Mouse (Mus musculus) ES-E14 (cell line): ENCODE measurements at regions not wholly inside any gene's neighbourhood (a gene's known extent, or its start where the extent isn't known, plus 50 kb on each side); places are given as distances from the start of the nearest gene placed in this dataset.

Experiments used
- DNase-seq: peaks from one replicate; pipeline ENCODE4 v3.0.0-alpha.2; 2013; ENCODE audit warnings: low read depth, low spot score
- H3K27ac ChIP-seq: 2 replicates; pipeline ENCODE4 v1.5.1; 2012; ENCODE audit warnings: low read depth, mild to moderate bottlenecking, low read length, moderate library complexity, mixed read lengths; ENCODE audit not compliant: poor library complexity, insufficient read depth, severe bottlenecking
- H3K36me3 ChIP-seq: 2 replicates; pipeline ENCODE4 v1.6.1; 2012; ENCODE audit warnings: mild to moderate bottlenecking, low read length, moderate library complexity, mixed read lengths; ENCODE audit not compliant: control insufficient read depth, poor library complexity, insufficient read depth, severe bottlenecking
- H3K4me1 ChIP-seq, 2 experiments: fragments of 150-350 bp in 1 of 2; sonication (generic) in 1 of 2; 2 replicates each; pipeline ENCODE4 v1.6.1; 2012; ENCODE audit warnings: low read length in 2 of 2, mild to moderate bottlenecking in 1 of 2, mixed read lengths in 1 of 2; ENCODE audit not compliant: control insufficient read depth in 2 of 2, insufficient read depth in 2 of 2, poor library complexity in 1 of 2
- H3K4me3 ChIP-seq, 2 experiments: fragments of 150-350 bp in 1 of 2; sonication (generic) in 1 of 2; 2 replicates each; pipeline ENCODE4 v1.5.1; 2012; ENCODE audit warnings: low read length in 2 of 2, low read depth in 1 of 2, mild to moderate bottlenecking in 1 of 2, mixed read lengths in 1 of 2; ENCODE audit not compliant: insufficient read depth in 1 of 2, poor library complexity in 1 of 2, severe bottlenecking in 1 of 2
- H3K9ac ChIP-seq: 2 replicates; pipeline ENCODE4 v1.6.1; 2012; ENCODE audit warnings: low read depth, mild to moderate bottlenecking, low read length, mixed read lengths; ENCODE audit not compliant: poor library complexity, insufficient read depth, severe bottlenecking
- H3K9me3 ChIP-seq: fragments of 150-350 bp; sonication (generic); 2 replicates; pipeline ENCODE4 v1.6.1; 2012; ENCODE audit warnings: low read depth, mild to moderate bottlenecking, low read length; ENCODE audit not compliant: control insufficient read depth, insufficient read depth
- CHD2 ChIP-seq: IDR thresholded peaks from 2 replicates; pipeline ENCODE4 v1.6.1; 2014; ENCODE audit warnings: mild to moderate bottlenecking, low read depth, low read length, inconsistent platforms
- HCFC1 ChIP-seq: IDR thresholded peaks from 2 replicates; pipeline ENCODE4 v1.6.1; 2012; ENCODE audit warnings: low read length, inconsistent platforms, borderline replicate concordance; ENCODE audit not compliant: insufficient read depth
- MAFK ChIP-seq: IDR thresholded peaks from 2 replicates; pipeline ENCODE4 v1.6.1; 2014; ENCODE audit warnings: mild to moderate bottlenecking, low read depth, low read length, inconsistent platforms; ENCODE audit not compliant: insufficient read depth
- ZC3H11A ChIP-seq: IDR thresholded peaks from 2 replicates; pipeline ENCODE4 v1.6.1; 2012; ENCODE audit warnings: low read depth, mild to moderate bottlenecking, inconsistent platforms, low read length, borderline replicate concordance
- ZNF384 ChIP-seq: IDR thresholded peaks from 2 replicates; pipeline ENCODE4 v1.6.1; 2012; ENCODE audit warnings: low read depth, low read length, inconsistent platforms
- in situ Hi-C, 2 experiments: fragments of 600-800 bp; cut with MboI; formaldehyde crosslinking; loops; one replicate each; pipeline ENCODE4 v1.15.1; 2025; ENCODE audit warnings: low sequenced_read_pairs in 2 of 2, inconsistent platforms in 1 of 2; ENCODE audit not compliant: unreplicated experiment in 2 of 2

- TF ChIP-seq CHD2 = no peak
- TF ChIP-seq ZNF384 = no peak
- TF ChIP-seq MAFK = no peak
- TF ChIP-seq HCFC1 = no peak
- no peak for TF ChIP-seq ZC3H11A
- in situ Hi-C loops = no loop called here
- H3K9me3 ChIP-seq = no peaks in the 10 kb centered on the region
- H3K36me3 ChIP-seq = no peaks in the 10 kb centered on the region
- H3K27ac ChIP-seq = no peak overlapping the region
- no peak overlapping the region for H3K9ac ChIP-seq
- H3K4me1 ChIP-seq = no peaks in the 10 kb centered on the region
- no peak overlapping the region for H3K4me3 ChIP-seq
- DNase-seq = no peak
Measured at GRCm38 (mm10) chr1:143258470-143259215, 381.8 kb upstream of the B3galt2 start.

- TF ChIP-seq HCFC1 = no peak
- no peak for TF ChIP-seq MAFK
- no peak for TF ChIP-seq CHD2
- TF ChIP-seq ZNF384 = no peak
- Histone ChIP-seq H3K4me1 (no peaks in the 10 kb centered on the region), H3K4me3 (no peak overlapping the region), H3K9ac (no peak overlapping the region), H3K27ac (no peak overlapping the region), H3K36me3 (no peaks in the 10 kb centered on the region), H3K9me3 (no peaks in the 10 kb centered on the region)
- peak; percentile 17 for DNase-seq
- in situ Hi-C loops = no loop called here
Measured at GRCm38 (mm10) chr1:143263263-143264038, 377.0 kb upstream of the B3galt2 start.

- Histone ChIP-seq H3K4me1 (no peaks in the 10 kb centered on the region), H3K9me3 (no peaks in the 10 kb centered on the region), H3K27ac (no peak overlapping the region), H3K36me3 (no peaks in the 10 kb centered on the region), H3K9ac (no peak overlapping the region), H3K4me3 (no peak overlapping the region)
- TF ChIP-seq ZNF384 (no peak), MAFK (no peak), HCFC1 (no peak), CHD2 (no peak), ZC3H11A (no peak)
- peak; percentile 30 for DNase-seq
- in situ Hi-C loops = no loop called here
Measured at GRCm38 (mm10) chr1:143265216-143265615, 375.2 kb upstream of the B3galt2 start.

GRCm38 (mm10) chr1:143286274-143286967 lies 354.0 kb upstream of the B3galt2 start:
- no peak for DNase-seq
- H3K9me3 ChIP-seq = no peaks in the 10 kb centered on the region
- no peak overlapping the region for H3K27ac ChIP-seq
- in situ Hi-C loops = no loop called here
- no peak overlapping the region for H3K4me3 ChIP-seq
- no peaks in the 10 kb centered on the region for H3K36me3 ChIP-seq
- TF ChIP-seq MAFK = no peak
- TF ChIP-seq CHD2 = no peak
- TF ChIP-seq HCFC1 = no peak
- TF ChIP-seq ZC3H11A = no peak
- no peak for TF ChIP-seq ZNF384
- H3K9ac ChIP-seq = no peak overlapping the region
- no peaks in the 10 kb centered on the region for H3K4me1 ChIP-seq
